Mouse (Mus musculus) layer of hippocampus, adult 9-11 months (tissue): Measurements from ENCODE around the gene Tubgcp6.

Source experiments
- DNase-seq: peaks from one replicate; pipeline ENCODE4 v3.0.0; 2022

Gene Tubgcp6

DNA sequence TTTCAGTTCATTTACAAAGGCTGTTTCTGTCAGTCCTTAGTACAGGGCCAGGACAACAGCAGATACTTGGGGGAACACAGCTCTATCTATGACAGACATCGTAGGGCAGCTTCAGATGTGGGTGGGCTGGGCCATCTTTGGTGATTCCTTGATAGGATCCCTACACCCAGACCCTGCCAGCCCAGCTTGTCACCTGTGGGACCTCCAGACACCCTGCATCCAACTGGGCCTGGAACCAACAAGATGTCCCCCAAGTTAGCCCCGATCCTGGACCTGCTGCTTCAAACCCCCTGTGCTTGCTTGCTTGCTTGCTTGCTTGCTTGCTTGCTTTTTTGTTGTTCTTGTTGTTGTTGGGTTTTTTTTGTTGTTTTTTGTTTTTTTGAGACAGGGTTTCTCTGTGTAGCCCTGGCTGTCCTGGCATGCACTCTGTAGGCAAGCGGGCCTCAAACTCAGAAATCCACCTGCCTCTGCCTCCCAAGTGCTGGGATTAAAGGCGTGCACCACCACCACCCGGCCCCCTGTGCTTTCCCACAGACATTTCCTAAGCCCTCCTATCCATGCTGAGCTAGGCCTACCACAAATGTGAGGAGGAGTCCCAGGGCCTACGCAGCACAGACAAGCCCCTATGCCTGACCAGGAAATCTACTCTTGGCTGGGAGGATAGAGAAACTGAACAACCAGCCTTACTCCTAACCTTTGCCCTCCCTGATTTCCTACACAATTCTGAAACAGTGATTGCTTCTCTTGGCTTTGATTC lies 61.0 kb downstream of the Tubgcp6 start:
- DNase-seq: peak; percentile 3

DNA sequence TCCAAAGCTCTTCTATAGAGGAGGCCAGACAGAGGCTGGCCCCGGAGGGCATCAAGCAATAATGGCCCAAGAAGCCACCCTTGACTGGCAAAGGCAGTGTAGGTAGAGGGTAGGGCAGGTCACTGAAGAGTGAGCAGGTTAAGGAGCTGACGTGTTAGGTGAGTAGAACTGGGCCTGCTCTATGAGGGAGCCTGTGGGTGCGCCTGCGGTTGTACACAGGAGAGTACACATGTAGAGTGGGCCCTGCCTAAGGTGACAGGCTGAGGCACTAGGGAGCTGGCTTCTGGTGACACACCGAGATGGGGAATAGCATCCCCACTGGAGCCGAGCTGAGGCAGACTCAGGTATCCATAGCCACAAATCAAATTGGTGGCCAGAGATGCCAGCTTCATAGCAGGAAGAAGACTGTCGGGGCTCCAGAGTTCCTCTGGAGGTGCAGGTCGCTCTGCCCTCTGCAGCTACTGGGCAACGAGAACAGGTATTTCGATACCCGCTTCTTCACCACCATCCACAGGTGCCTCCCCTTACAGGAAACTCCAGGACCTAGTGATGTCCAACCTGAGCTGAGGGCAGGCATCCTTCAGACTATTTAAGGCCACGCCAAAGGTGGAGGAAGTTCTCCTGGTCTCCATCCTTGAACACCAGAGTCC lies 62.0 kb downstream of the Tubgcp6 start:
- no peak for DNase-seq

DNA sequence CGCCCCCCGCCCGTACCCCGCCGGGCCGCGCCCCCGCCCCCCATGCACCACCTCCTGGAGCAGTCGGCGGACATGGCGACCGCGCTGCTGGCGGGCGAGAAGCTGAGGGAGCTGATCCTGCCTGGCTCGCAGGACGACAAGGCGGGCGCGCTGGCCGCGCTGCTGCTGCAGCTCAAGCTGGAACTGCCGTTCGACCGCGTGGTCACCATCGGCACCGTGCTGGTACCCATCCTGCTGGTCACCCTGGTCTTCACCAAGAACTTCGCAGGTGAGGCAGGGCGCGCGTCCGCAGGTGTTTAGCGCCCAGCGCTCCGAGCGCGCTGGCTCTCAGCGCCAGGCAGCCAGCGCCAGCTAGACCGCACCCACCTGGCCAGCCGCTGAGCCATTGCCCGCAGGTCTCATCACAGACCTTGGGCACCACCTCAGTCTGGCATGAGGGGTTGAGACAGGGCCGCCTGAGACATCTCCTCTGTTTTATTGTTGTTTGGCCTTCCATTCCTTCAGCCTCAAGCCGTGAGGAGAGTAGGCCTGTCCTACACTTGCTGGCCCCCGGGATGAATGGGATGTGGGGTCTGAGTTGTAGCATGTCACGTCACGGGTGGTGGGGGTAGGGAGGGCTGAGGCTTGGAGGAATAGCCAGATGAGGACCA lies 62.8 kb downstream of the Tubgcp6 start:
- DNase-seq: no peak

- DNase-seq: no peak
These were observed 63.6 kb downstream of the Tubgcp6 start, which contains the start of gene Panx2 for GRCm38 (mm10) chr15:89059161-89059931. TSS of gene Panx2 (plus strand) at chr15:89059734.

DNA sequence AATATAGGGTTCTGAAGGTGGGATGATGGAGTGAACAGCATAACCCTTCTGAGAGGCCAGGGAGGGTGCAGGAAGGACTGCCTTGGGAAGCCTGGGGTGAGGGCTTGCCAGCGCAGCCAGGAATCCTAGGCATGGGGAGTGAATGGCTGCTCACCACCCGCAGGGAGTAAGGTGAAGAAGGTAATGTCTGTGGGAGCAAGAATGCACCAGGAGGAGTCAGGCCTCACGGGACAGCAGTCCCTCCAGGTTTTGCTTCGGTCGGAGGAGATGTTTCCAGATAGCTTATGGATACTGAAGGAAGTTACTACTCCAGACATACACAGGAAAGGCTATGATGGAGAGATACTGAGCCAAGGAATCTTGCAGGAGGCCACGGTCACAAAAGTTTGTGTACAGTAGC lies 64.2 kb downstream of the Tubgcp6 start:
- no peak for DNase-seq

- DNase-seq: no peak
These were observed 68.2 kb downstream of the Tubgcp6 start for GRCm38 (mm10) chr15:89054666-89055065.
